Mouse (Mus musculus): ENCODE measurements around the gene Hrh1.

The Hrh1 gene

GRCm38 (mm10) chr6:114397691-114398217 lies at the start of gene Hrh1:
Gene Hrh1 (plus strand): TSS chr6:114397936.
- in situ Hi-C loops (cut with MboI, MseI) = no loop called here

- in situ Hi-C loops (cut with MboI, MseI) = no loop called here
These were observed 43.1 kb upstream of the Hrh1 start for GRCm38 (mm10) chr6:114354635-114355034.

- in situ Hi-C loops (cut with MboI, MseI) = no loop called here
These were observed 39.6 kb upstream of the Hrh1 start for GRCm38 (mm10) chr6:114358171-114358570.

- in situ Hi-C loops (cut with MboI, MseI) = no loop called here
These were observed 35.4 kb upstream of the Hrh1 start for GRCm38 (mm10) chr6:114362355-114362754.

GRCm38 (mm10) chr6:114363740-114364139 lies 34.0 kb upstream of the Hrh1 start:
- in situ Hi-C loops (cut with MboI, MseI) = no loop called here

GRCm38 (mm10) chr6:114364734-114365133 lies 33.0 kb upstream of the Hrh1 start:
- in situ Hi-C loops (cut with MboI, MseI) = no loop called here

GRCm38 (mm10) chr6:114366191-114366590 lies 31.5 kb upstream of the Hrh1 start:
- in situ Hi-C loops (cut with MboI, MseI) = no loop called here

GRCm38 (mm10) chr6:114367681-114368080 lies 30.1 kb upstream of the Hrh1 start:
- in situ Hi-C loops (cut with MboI, MseI) = no loop called here

GRCm38 (mm10) chr6:114368196-114368595 lies 29.5 kb upstream of the Hrh1 start:
- in situ Hi-C loops (cut with MboI, MseI) = no loop called here

GRCm38 (mm10) chr6:114372741-114373140 lies 25.0 kb upstream of the Hrh1 start:
- in situ Hi-C loops (cut with MboI, MseI) = no loop called here

GRCm38 (mm10) chr6:114380872-114381271 lies 16.9 kb upstream of the Hrh1 start:
- in situ Hi-C loops (cut with MboI, MseI) = no loop called here

- in situ Hi-C loops (cut with MboI, MseI) = no loop called here
These were observed 10.4 kb upstream of the Hrh1 start for GRCm38 (mm10) chr6:114387320-114387719.

- in situ Hi-C loops (cut with MboI, MseI) = no loop called here
These were observed 9.9 kb upstream of the Hrh1 start for GRCm38 (mm10) chr6:114387855-114388254.

- in situ Hi-C loops (cut with MboI, MseI) = no loop called here
These were observed 7.6 kb upstream of the Hrh1 start for GRCm38 (mm10) chr6:114390129-114390528.

GRCm38 (mm10) chr6:114394982-114395381 lies 2.8 kb upstream of the Hrh1 start:
- in situ Hi-C loops (cut with MboI, MseI) = no loop called here

GRCm38 (mm10) chr6:114396605-114397004 lies 1.1 kb upstream of the Hrh1 start:
- in situ Hi-C loops (cut with MboI, MseI) = no loop called here

- in situ Hi-C loops (cut with MboI, MseI) = no loop called here
These were observed 456 bp upstream of the Hrh1 start for GRCm38 (mm10) chr6:114397280-114397679.

GRCm38 (mm10) chr6:114398626-114399025 lies 890 bp downstream of the Hrh1 start:
- in situ Hi-C loops (cut with MboI, MseI) = no loop called here

- in situ Hi-C loops (cut with MboI, MseI) = loop anchor here (5.0 kb wide), 1 partner anchor 522 kb away; no protein-coding TSS in a partner anchor
These were observed 2.7 kb downstream of the Hrh1 start for GRCm38 (mm10) chr6:114400387-114400786.

GRCm38 (mm10) chr6:114400841-114401240 lies 3.1 kb downstream of the Hrh1 start:
- in situ Hi-C loops (cut with MboI, MseI) = loop anchor here (5.0 kb wide), 1 partner anchor 521 kb away; no protein-coding TSS in a partner anchor

- in situ Hi-C loops (cut with MboI, MseI) = loop anchor here (5.0 kb wide), 1 partner anchor 520 kb away; no protein-coding TSS in a partner anchor
These were observed 4.4 kb downstream of the Hrh1 start for GRCm38 (mm10) chr6:114402161-114402560.

GRCm38 (mm10) chr6:114403632-114404031 lies 5.9 kb downstream of the Hrh1 start:
- in situ Hi-C loops (cut with MboI, MseI) = loop anchor here (5.0 kb wide), 1 partner anchor 519 kb away; no protein-coding TSS in a partner anchor

- in situ Hi-C loops (cut with MboI, MseI) = loop anchor here (5.0 kb wide), 1 partner anchor 518 kb away; no protein-coding TSS in a partner anchor
These were observed 6.4 kb downstream of the Hrh1 start for GRCm38 (mm10) chr6:114404128-114404527.

All from T-helper 2 cell (primary cell).